Mouse (Mus musculus) cerebellum, adult 9-10 months (tissue): ENCODE measurements at regions not wholly inside any gene's neighbourhood (a gene's known extent, or its start where the extent isn't known, plus 50 kb on each side); places are given as distances from the start of the nearest gene placed in this dataset.
A peak's percentile ranks its signal among the peaks of the same experiment; 100 is the strongest.

ENCODE experiments used
- DNase-seq: peaks from one replicate; pipeline ENCODE4 v3.0.0; 2022

DNA sequence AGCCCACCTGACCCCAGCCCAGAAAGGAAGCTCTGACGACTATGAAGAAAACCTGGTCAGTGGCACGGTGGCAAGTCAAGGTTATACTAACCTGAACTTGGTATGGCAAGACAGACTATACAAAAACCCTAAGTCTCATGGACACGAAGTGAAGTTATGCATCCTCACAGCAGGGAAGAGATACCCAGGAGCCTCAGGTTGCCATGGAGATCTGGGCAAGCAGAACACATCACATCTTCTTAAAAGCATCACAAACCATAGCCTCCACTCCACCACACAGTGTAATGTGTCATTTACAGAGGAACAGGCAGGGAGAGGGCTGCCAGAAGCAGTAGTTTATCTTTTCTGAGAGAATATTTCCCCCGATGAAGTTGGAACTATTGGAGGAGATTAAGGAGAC, 146.5 kb downstream of the Slc39a8 start:
- DNase-seq = no peak

GRCm38 (mm10) chr3:135972413-135972812, 147.3 kb downstream of the Slc39a8 start:
- no peak for DNase-seq

DNA sequence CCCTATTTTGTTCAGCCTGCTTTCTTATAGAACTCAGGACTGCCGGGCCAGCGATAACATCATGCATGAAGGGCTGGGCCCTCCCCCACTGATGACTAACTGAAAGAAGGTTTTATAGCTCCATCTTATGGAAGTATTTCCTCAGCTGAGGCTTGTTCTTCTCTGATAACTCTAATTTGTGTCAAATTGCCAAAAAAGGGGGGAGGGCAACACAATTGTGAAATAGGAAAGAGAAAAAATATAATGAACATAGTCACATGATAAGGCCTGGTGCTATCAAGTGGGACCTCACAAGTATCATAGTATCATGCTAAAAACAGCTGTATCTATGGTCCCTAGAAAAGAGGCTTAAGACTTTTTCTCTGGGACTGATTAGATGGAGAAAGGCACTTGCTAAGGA, 148.2 kb downstream of the Slc39a8 start:
- DNase-seq = no peak

DNA sequence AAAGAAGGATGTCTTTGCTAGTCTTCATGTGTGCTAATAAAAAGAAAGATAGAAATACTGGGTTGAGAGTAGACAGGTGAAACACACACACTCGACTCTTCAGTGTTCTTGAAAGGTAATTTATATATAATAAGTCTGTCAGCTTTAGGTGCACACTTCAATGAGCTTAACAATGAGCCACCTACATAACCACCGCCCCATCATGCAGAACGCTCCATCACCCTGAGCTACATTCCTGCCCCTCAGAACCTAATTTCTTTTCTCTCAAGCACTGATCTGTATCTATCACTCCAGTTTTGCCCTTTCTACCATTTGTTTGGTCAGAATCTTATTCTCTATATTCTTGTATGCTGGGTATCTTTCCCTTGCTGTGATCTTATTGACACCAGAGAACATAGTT, 148.8 kb downstream of the Slc39a8 start:
- no peak for DNase-seq

GRCm38 (mm10) chr3:135974769-135975168, 149.7 kb downstream of the Slc39a8 start:
- DNase-seq = no peak

DNA sequence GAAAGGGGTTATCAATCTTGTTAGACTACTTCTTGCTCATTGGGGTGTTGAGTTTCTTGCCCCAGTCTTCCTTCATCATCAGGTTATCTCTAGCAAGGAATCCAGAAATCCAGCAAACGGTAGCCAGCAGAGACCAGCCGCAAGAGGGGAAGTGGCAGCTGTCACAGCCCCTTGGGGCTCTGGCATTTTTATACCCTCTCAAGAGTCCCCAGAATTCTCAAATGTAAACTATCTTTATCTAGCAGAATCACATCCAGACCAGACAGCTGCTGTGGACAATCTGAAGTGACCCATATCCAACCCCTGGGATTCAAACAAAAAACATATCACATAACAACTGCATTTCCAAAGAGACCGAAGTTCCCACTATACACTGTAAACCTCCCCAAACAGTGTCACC, 162.1 kb downstream of the Slc39a8 start:
- DNase-seq = no peak

DNA sequence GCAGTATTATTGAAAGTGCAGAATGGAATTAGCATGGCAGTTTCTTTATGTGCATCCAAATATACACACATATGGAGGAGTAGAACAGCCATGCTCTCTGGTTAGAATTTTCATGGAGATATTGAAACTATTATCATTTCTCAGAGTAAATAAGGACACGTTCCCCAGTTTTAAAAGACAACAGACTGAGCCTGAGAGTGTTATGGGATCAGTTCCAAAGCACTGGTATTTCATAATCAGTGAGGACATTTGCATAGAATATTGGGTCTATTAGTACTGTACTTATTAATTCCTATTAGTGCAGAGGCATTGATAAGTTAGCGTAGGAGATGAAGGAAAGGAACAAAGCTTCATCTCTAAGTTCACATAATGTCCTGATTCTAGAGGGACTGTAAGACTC, 164.2 kb downstream of the Slc39a8 start:
- DNase-seq = no peak

- DNase-seq = peak; percentile 19
Observed at GRCm38 (mm10) chr3:135990338-135990737, 165.3 kb downstream of the Slc39a8 start.

- DNase-seq = peak; percentile 36
Observed at GRCm38 (mm10) chr3:135990814-135991454, 165.9 kb downstream of the Slc39a8 start.

DNA sequence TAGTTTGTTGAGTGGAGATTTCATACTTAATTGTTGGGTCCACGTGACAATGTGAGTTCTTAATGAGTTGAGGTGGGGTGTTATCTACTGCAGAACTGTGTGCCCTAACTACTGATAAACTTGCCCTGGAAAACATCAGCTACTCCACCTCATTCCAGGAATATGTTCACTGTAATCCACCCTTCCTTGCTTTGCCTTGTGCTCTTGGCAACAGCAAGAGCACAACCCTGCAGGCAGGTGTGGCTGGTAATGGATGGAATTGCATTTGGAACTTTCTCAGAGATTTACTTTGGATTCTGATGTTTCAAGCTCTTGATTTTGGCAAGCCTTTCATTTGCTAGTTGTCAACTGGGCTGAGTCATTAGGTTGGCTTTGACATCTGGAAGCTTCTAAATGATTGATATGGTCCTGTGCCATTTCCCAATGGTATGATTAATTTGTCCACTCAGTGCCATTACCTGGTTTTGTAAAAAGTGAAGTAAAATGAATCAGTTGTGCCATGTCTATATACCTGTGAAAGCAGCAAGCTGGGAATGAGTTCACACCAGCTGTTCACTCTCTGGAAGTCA, 175.6 kb downstream of the Slc39a8 start:
- DNase-seq = no peak
